Mouse (Mus musculus): ENCODE results near the gene Efcab9. TPM values are rescaled to one million over a fixed set of nuclear protein-coding genes. Genes with fewer than 3 reads are reported as not detected.

Efcab9 gene
- polyA plus RNA-seq, 1 experiment: not detected

- no peak overlapping the region for H3K27ac ChIP-seq (ENCODE audit: insufficient read depth, low read length)
Observed at GRCm38 (mm10) chr11:32550102-32550501, 18.2 kb upstream of the Efcab9 start.

GRCm38 (mm10) chr11:32549236-32549635 lies 17.4 kb upstream of the Efcab9 start:
- TF ChIP-seq POLR2A (IDR thresholded peaks at IDR 0.05; ENCODE audit: low read depth, low read length) (no peak), CTCF (IDR thresholded peaks at IDR 0.05; ENCODE audit: borderline replicate concordance, insufficient read depth, low read length) (no peak)
- Histone ChIP-seq H3K4me1 (ENCODE audit: control insufficient read depth, insufficient read depth, low read length) (no peaks in the 10 kb centered on the region; the same call in 1 of the 2 replicates), H3K27ac (ENCODE audit: insufficient read depth, low read length) (no peak overlapping the region), H3K4me3 (ENCODE audit: insufficient read depth, low read length) (no peak overlapping the region)

More at GRCm38 (mm10) chr11:32550102-32550501, 18.2 kb upstream of the Efcab9 start:
- Histone ChIP-seq H3K4me3 (ENCODE audit: insufficient read depth, low read length) (no peak overlapping the region), H3K4me1 (ENCODE audit: control insufficient read depth, insufficient read depth, low read length) (no peaks in the 10 kb centered on the region; the same call in 1 of the 2 replicates)
- no peak for TF ChIP-seq POLR2A (IDR thresholded peaks at IDR 0.05; ENCODE audit: low read depth, low read length)
- no peak for TF ChIP-seq CTCF (IDR thresholded peaks at IDR 0.05; ENCODE audit: borderline replicate concordance, insufficient read depth, low read length)

GRCm38 (mm10) chr11:32548240-32548639 lies 16.4 kb upstream of the Efcab9 start:
- Histone ChIP-seq H3K27ac (ENCODE audit: insufficient read depth, low read length) (no peak overlapping the region), H3K4me3 (ENCODE audit: insufficient read depth, low read length) (no peak overlapping the region), H3K4me1 (ENCODE audit: control insufficient read depth, insufficient read depth, low read length) (no peaks in the 10 kb centered on the region; the same call in 1 of the 2 replicates)
- TF ChIP-seq POLR2A (IDR thresholded peaks at IDR 0.05; ENCODE audit: low read depth, low read length) (no peak), CTCF (IDR thresholded peaks at IDR 0.05; ENCODE audit: borderline replicate concordance, insufficient read depth, low read length) (no peak)

- no peak overlapping the region for H3K27ac ChIP-seq (ENCODE audit: insufficient read depth, low read length)
- 0 out of 2 replicates have a peak, but pooled peaks cover 3% of the 10 kb centered on the region for H3K4me1 ChIP-seq (ENCODE audit: control insufficient read depth, insufficient read depth, low read length)
- no peak for TF ChIP-seq POLR2A (IDR thresholded peaks at IDR 0.05; ENCODE audit: low read depth, low read length)
- TF ChIP-seq CTCF (IDR thresholded peaks at IDR 0.05; ENCODE audit: borderline replicate concordance, insufficient read depth, low read length): no peak
- no peak overlapping the region for H3K4me3 ChIP-seq (ENCODE audit: insufficient read depth, low read length)
Observed at GRCm38 (mm10) chr11:32547391-32547947, 15.6 kb upstream of the Efcab9 start.

- TF ChIP-seq POLR2A (IDR thresholded peaks at IDR 0.05; ENCODE audit: low read depth, low read length) (no peak), CTCF (IDR thresholded peaks at IDR 0.05; ENCODE audit: borderline replicate concordance, insufficient read depth, low read length) (no peak)
- no peak overlapping the region for H3K4me3 ChIP-seq (ENCODE audit: insufficient read depth, low read length)
- H3K4me1 ChIP-seq (ENCODE audit: control insufficient read depth, insufficient read depth, low read length): 0 out of 2 replicates have a peak, but pooled peaks cover 4% of the 10 kb centered on the region
- H3K27ac ChIP-seq (ENCODE audit: insufficient read depth, low read length): no peak overlapping the region
Observed at GRCm38 (mm10) chr11:32546483-32546882, 14.6 kb upstream of the Efcab9 start.

GRCm38 (mm10) chr11:32545605-32546004 lies 13.7 kb upstream of the Efcab9 start:
- no peak for TF ChIP-seq POLR2A (IDR thresholded peaks at IDR 0.05; ENCODE audit: low read depth, low read length)
- no peak for TF ChIP-seq CTCF (IDR thresholded peaks at IDR 0.05; ENCODE audit: borderline replicate concordance, insufficient read depth, low read length)
- H3K27ac ChIP-seq (ENCODE audit: insufficient read depth, low read length): no peak overlapping the region
- H3K4me1 ChIP-seq (ENCODE audit: control insufficient read depth, insufficient read depth, low read length): 0 out of 2 replicates have a peak, but pooled peaks cover 4% of the 10 kb centered on the region
- H3K4me3 ChIP-seq (ENCODE audit: insufficient read depth, low read length): no peak overlapping the region

GRCm38 (mm10) chr11:32544497-32544896 lies 12.6 kb upstream of the Efcab9 start:
- Histone ChIP-seq H3K4me3 (ENCODE audit: insufficient read depth, low read length) (no peak overlapping the region), H3K4me1 (ENCODE audit: control insufficient read depth, insufficient read depth, low read length) (0 out of 2 replicates have a peak, but pooled peaks cover 4% of the 10 kb centered on the region), H3K27ac (ENCODE audit: insufficient read depth, low read length) (no peak overlapping the region)
- no peak for TF ChIP-seq CTCF (IDR thresholded peaks at IDR 0.05; ENCODE audit: borderline replicate concordance, insufficient read depth, low read length)
- no peak for TF ChIP-seq POLR2A (IDR thresholded peaks at IDR 0.05; ENCODE audit: low read depth, low read length)

- H3K4me1 ChIP-seq (ENCODE audit: control insufficient read depth, insufficient read depth, low read length): 0 out of 2 replicates have a peak, but pooled peaks cover 4% of the 10 kb centered on the region
- H3K27ac ChIP-seq (ENCODE audit: insufficient read depth, low read length): no peak overlapping the region
- TF ChIP-seq CTCF (IDR thresholded peaks at IDR 0.05; ENCODE audit: borderline replicate concordance, insufficient read depth, low read length): no peak
- no peak for TF ChIP-seq POLR2A (IDR thresholded peaks at IDR 0.05; ENCODE audit: low read depth, low read length)
- H3K4me3 ChIP-seq (ENCODE audit: insufficient read depth, low read length): no peak overlapping the region
Observed at GRCm38 (mm10) chr11:32544041-32544440, 12.2 kb upstream of the Efcab9 start.

GRCm38 (mm10) chr11:32542687-32543411 lies 11.0 kb upstream of the Efcab9 start:
- H3K27ac ChIP-seq (ENCODE audit: insufficient read depth, low read length): no peak overlapping the region
- H3K4me1 ChIP-seq (ENCODE audit: control insufficient read depth, insufficient read depth, low read length): 0 out of 2 replicates have a peak, but pooled peaks cover 4% of the 10 kb centered on the region
- no peak for TF ChIP-seq CTCF (IDR thresholded peaks at IDR 0.05; ENCODE audit: borderline replicate concordance, insufficient read depth, low read length)
- TF ChIP-seq POLR2A (IDR thresholded peaks at IDR 0.05; ENCODE audit: low read depth, low read length): no peak

GRCm38 (mm10) chr11:32542181-32542580 lies 10.3 kb upstream of the Efcab9 start:
- H3K4me3 ChIP-seq (ENCODE audit: insufficient read depth, low read length): no peak overlapping the region
- 0 out of 2 replicates have a peak, but pooled peaks cover 4% of the 10 kb centered on the region for H3K4me1 ChIP-seq (ENCODE audit: control insufficient read depth, insufficient read depth, low read length)
- no peak for TF ChIP-seq CTCF (IDR thresholded peaks at IDR 0.05; ENCODE audit: borderline replicate concordance, insufficient read depth, low read length)
- no peak for TF ChIP-seq POLR2A (IDR thresholded peaks at IDR 0.05; ENCODE audit: low read depth, low read length)
- no peak overlapping the region for H3K27ac ChIP-seq (ENCODE audit: insufficient read depth, low read length)

More at GRCm38 (mm10) chr11:32542687-32543411, 11.0 kb upstream of the Efcab9 start:
- H3K4me3 ChIP-seq (ENCODE audit: insufficient read depth, low read length): no peak overlapping the region

Data from embryonic fibroblast, embryonic 13.5 days (primary cell).